Mouse (Mus musculus): ENCODE data around the gene Shank2. TPM values are rescaled to one million over a fixed set of nuclear protein-coding genes. Genes with fewer than 3 reads are reported as not detected.
A peak's percentile ranks its signal among the peaks of the same experiment; 100 is the strongest.

The Shank2 gene
- total and polyA plus RNA-seq, 3 experiments: 0.31 to 0.55 (median 0.41) TPM

DNA sequence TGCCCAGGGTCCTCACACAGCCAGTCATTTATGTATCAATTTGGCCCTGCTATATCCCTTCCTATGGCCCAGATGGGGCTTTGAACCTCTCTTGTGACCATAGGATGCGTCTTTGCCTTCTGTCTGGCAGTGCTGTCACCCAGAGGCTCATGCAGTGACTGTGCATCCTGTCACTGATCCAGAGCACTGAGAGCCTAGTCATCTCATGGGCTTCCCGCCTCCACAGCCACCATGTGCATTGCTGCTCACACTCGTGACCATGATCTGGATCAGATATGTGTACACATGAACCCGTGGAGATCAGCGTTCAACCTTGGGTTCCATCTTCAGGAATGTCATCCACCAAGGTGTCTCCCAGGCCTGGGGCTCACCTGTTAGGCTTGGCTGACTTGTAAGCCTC, 227.0 kb downstream of the Shank2 start:
- H3K79me2 ChIP-seq (replicated peaks; ENCODE audit: control insufficient read depth, insufficient read depth, low read length): no peaks in the 10 kb centered on the region
- no peak for TF ChIP-seq EP300 (IDR thresholded peaks at IDR 0.05; ENCODE audit: insufficient read depth, low read depth, low read length)
- no peaks in the 10 kb centered on the region for H3K36me3 ChIP-seq (ENCODE audit: control insufficient read depth, insufficient read depth, low read length)
- no peak overlapping the region for H3K4me3 ChIP-seq
- no peak overlapping the region for H3K27ac ChIP-seq
- no peaks in the 10 kb centered on the region for H3K27me3 ChIP-seq (ENCODE audit: control insufficient read depth, insufficient read depth, low read length)
- no peaks in the 10 kb centered on the region for H3K4me1 ChIP-seq (ENCODE audit: control insufficient read depth, insufficient read depth, low read length)
- WGBS: 77% methylated on average over 5 of the region's 5 CpGs
- no peak for DNase-seq
- no peak overlapping the region for H3K9ac ChIP-seq (ENCODE audit: low read depth, low read length)
- intact Hi-C loops (cut with DNase I): no loop called here

DNA sequence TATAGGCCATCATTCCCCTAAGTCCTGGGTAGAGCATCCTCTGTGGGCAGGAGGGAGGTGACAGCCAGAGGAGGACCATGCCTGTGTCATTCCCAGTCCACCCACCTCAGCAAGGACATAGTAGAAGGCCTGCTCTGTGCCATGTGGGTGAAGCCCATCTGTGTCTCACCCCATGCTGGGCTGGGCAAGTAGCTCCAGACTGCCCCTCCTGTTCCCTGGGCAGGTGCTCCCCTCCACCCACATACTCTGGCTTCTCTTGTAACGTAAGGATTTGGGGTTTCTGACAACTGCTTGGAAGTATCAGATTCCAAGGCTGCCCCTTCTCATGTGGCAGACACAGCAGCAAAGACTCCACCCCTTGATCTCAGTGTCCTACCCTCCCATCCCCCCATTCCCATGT, 227.7 kb downstream of the Shank2 start:
- TF ChIP-seq EP300 (IDR thresholded peaks at IDR 0.05; ENCODE audit: insufficient read depth, low read depth, low read length) (no peak), POLR2A (IDR thresholded peaks at IDR 0.05; ENCODE audit: insufficient read depth, low read depth, low read length) (no peak), CTCF (IDR thresholded peaks at IDR 0.05) (no peak)
- no peak overlapping the region for H3K27ac ChIP-seq
- WGBS: 39% methylated on average over 1 of the region's 1 CpGs
- no peak for DNase-seq
- no peak overlapping the region for H3K9ac ChIP-seq (ENCODE audit: low read depth, low read length)
- H3K36me3 ChIP-seq (ENCODE audit: control insufficient read depth, insufficient read depth, low read length): no peaks in the 10 kb centered on the region
- no peak overlapping the region for H3K4me3 ChIP-seq
- intact Hi-C loops (cut with DNase I): no loop called here
- no peaks in the 10 kb centered on the region for H3K27me3 ChIP-seq (ENCODE audit: control insufficient read depth, insufficient read depth, low read length)
- H3K79me2 ChIP-seq (replicated peaks; ENCODE audit: control insufficient read depth, insufficient read depth, low read length): no peaks in the 10 kb centered on the region
- H3K4me1 ChIP-seq (ENCODE audit: control insufficient read depth, insufficient read depth, low read length): no peaks in the 10 kb centered on the region

DNA sequence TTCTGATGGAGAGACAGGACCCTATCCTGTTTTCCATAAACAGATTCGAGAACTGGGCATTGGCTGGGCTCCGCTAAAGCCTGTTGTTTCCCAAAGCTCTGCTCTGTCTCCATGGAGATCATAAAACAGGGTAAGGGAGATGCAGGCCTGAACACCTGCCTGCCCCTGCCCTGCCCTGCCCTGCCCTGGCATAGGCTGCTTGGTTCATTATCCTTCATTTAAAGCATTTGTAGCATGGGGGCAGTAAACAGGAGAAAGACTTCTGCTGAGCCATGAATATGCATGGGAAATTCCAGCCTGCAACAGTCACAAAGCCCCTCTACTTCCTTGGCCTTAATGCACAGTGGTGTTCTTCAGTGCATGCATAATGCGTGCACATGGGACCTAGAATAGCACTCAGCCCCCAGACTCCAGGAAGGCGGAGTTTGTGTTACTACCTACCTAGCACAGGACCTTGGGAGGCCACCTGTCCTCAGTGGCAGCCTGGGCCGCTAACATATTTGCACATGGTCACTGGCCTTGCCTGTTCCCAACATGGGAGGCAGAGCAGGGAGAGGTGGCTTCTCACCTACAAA, 230.5 kb downstream of the Shank2 start:
- intact Hi-C loops (cut with DNase I): no loop called here
- H3K36me3 ChIP-seq (ENCODE audit: control insufficient read depth, insufficient read depth, low read length): no peaks in the 10 kb centered on the region

GRCm38 (mm10) chr7:144233479-144233878, 231.8 kb downstream of the Shank2 start:
- Histone ChIP-seq H3K9ac (ENCODE audit: low read depth, low read length) (no peak overlapping the region), H3K4me1 (ENCODE audit: control insufficient read depth, insufficient read depth, low read length) (no peaks in the 10 kb centered on the region), H3K27me3 (ENCODE audit: control insufficient read depth, insufficient read depth, low read length) (no peaks in the 10 kb centered on the region), H3K27ac (no peak overlapping the region), H3K36me3 (ENCODE audit: control insufficient read depth, insufficient read depth, low read length) (no peaks in the 10 kb centered on the region), H3K79me2 (replicated peaks; ENCODE audit: control insufficient read depth, insufficient read depth, low read length) (no peaks in the 10 kb centered on the region), H3K4me3 (no peak overlapping the region)
- 28% methylated on average over 8 of the region's 8 CpGs for WGBS
- no peak for DNase-seq
- intact Hi-C loops (cut with DNase I): no loop called here
- TF ChIP-seq CTCF (IDR thresholded peaks at IDR 0.05) (no peak), POLR2A (IDR thresholded peaks at IDR 0.05; ENCODE audit: insufficient read depth, low read depth, low read length) (no peak), EP300 (IDR thresholded peaks at IDR 0.05; ENCODE audit: insufficient read depth, low read depth, low read length) (no peak)

More for the DNA sequence above, 230.5 kb downstream of the Shank2 start:
- no peaks in the 10 kb centered on the region for H3K27me3 ChIP-seq (ENCODE audit: control insufficient read depth, insufficient read depth, low read length)
- no peak overlapping the region for H3K4me3 ChIP-seq
- H3K79me2 ChIP-seq (replicated peaks; ENCODE audit: control insufficient read depth, insufficient read depth, low read length): no peaks in the 10 kb centered on the region
- no peaks in the 10 kb centered on the region for H3K4me1 ChIP-seq (ENCODE audit: control insufficient read depth, insufficient read depth, low read length)
- TF ChIP-seq EP300 (IDR thresholded peaks at IDR 0.05; ENCODE audit: insufficient read depth, low read depth, low read length) (no peak), POLR2A (IDR thresholded peaks at IDR 0.05; ENCODE audit: insufficient read depth, low read depth, low read length) (no peak), CTCF (IDR thresholded peaks at IDR 0.05) (no peak)
- no peak for DNase-seq
- WGBS: 72% methylated on average over 5 of the region's 5 CpGs
- H3K9ac ChIP-seq (ENCODE audit: low read depth, low read length): no peak overlapping the region
- no peak overlapping the region for H3K27ac ChIP-seq

DNA sequence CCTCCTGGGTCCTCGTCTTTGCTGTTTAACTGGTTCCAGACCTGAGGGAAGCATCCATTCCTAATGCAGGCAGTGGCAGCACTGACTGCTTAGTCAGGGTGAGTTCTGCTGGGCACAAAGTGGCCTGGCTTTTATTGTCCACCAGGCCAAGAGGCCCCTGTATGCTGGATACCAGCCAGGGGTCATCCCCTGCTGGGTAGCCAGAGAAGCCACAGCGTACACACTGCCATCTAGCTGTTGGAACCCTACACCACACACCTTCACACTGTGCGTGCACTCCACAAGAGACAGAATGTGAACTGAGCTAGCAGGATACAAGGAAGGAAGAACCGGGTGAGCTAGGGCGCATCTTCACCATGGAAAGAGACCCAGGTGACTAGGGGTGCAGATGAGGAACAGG, 233.1 kb downstream of the Shank2 start:
- Histone ChIP-seq H3K27me3 (ENCODE audit: control insufficient read depth, insufficient read depth, low read length) (no peaks in the 10 kb centered on the region), H3K4me1 (ENCODE audit: control insufficient read depth, insufficient read depth, low read length) (no peaks in the 10 kb centered on the region), H3K36me3 (ENCODE audit: control insufficient read depth, insufficient read depth, low read length) (no peaks in the 10 kb centered on the region), H3K79me2 (replicated peaks; ENCODE audit: control insufficient read depth, insufficient read depth, low read length) (no peaks in the 10 kb centered on the region), H3K27ac (no peak overlapping the region), H3K4me3 (no peak overlapping the region), H3K9ac (ENCODE audit: low read depth, low read length) (no peak overlapping the region)
- TF ChIP-seq CTCF (IDR thresholded peaks at IDR 0.05): peak; percentile 33; the same call in 1 of the 2 replicates
- no peak for TF ChIP-seq POLR2A (IDR thresholded peaks at IDR 0.05; ENCODE audit: insufficient read depth, low read depth, low read length)
- 54% methylated on average over 5 of the region's 5 CpGs for WGBS
- intact Hi-C loops (cut with DNase I): no loop called here
- no peak for DNase-seq

GRCm38 (mm10) chr7:144235523-144235922, 233.8 kb downstream of the Shank2 start:
- Histone ChIP-seq H3K4me3 (no peak overlapping the region), H3K27ac (no peak overlapping the region), H3K9ac (ENCODE audit: low read depth, low read length) (no peak overlapping the region), H3K27me3 (ENCODE audit: control insufficient read depth, insufficient read depth, low read length) (no peaks in the 10 kb centered on the region), H3K79me2 (replicated peaks; ENCODE audit: control insufficient read depth, insufficient read depth, low read length) (no peaks in the 10 kb centered on the region), H3K36me3 (ENCODE audit: control insufficient read depth, insufficient read depth, low read length) (no peaks in the 10 kb centered on the region), H3K4me1 (ENCODE audit: control insufficient read depth, insufficient read depth, low read length) (no peaks in the 10 kb centered on the region)
- DNase-seq: no peak
- WGBS: 79% methylated on average over 4 of the region's 4 CpGs
- intact Hi-C loops (cut with DNase I): no loop called here
- TF ChIP-seq POLR2A (IDR thresholded peaks at IDR 0.05; ENCODE audit: insufficient read depth, low read depth, low read length) (no peak), CTCF (IDR thresholded peaks at IDR 0.05) (no peak)

Measured in heart, adult 2 months (tissue).